19 mouse cellular contexts compared by ENCODE assay signal in the genomic region with DNA sequence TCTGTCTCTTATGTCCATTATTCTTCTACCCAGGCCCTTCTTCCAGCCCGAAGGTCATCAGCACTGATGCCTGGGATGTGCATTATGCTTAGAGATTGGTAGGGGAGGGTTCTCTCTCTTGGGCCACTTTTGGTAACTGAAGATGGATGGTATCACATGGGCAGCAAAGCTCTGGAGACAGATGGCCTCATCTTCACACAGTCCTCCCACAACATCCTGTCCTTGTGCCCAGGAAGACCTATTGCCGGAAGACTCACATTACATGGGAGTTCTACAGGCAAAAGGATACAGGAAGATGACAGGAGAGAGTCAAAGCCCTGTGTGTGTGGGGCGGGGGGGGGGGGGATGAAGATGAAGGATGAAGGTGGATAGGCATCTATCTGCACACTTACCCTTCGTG.
DNase-seq lines count a peak whose midpoint lies in the region; ATAC-seq and TF ChIP-seq lines count a peak whose summit lies in the region.
"Had no signal": no experiment of that assay in that cellular context is flagged by ENCODE, and none has a peak within 500 bp of the region (broad histone marks: within the 10 kb centered on the region; RNA-seq: fewer than 3 reads in every experiment).

No protein-coding gene starts in this region.

- no peak overlapping the region for H3K4me2 ChIP-seq in forebrain, embryonic 15.5 days (replicated peaks)
- H3K4me2 ChIP-seq in kidney, postnatal 0 days (ENCODE audit: low read length), result no peak overlapping the region
- H3K4me2 ChIP-seq: heart, embryonic 12.5 days; heart, embryonic 15.5 days; hindbrain, embryonic 13.5 days; intestine, embryonic 15.5 days had no signal

- TF ChIP-seq CTCF in kidney, postnatal 0 days (IDR thresholded peaks at IDR 0.05; ENCODE audit: low read depth), result no peak

- peak; percentile 58; the same call in 1 of the 2 replicates for ATAC-seq in cerebellum, adult (ENCODE audit: insufficient number of reproducible peaks, low FRiP score, low TSS enrichment)
- no peak for ATAC-seq in forebrain, embryonic 15.5 days (replicated peaks)
- ATAC-seq in kidney, postnatal 0 days (replicated peaks; ENCODE audit: low FRiP score, low read depth), result no peak; the same call in 1 of the 2 replicates
- ATAC-seq: activated CD4-positive, CD25-positive, alpha-beta regulatory T cell, adult 4 months; forebrain, embryonic 14.5 days; hindbrain, embryonic 16.5 days; intestine, embryonic 15.5 days had no signal

- 86% methylated on average over 4 of the region's 4 CpGs for WGBS in forebrain, embryonic 10.5 days
- WGBS in forebrain, embryonic 15.5 days, result 90% methylated on average over 4 of the region's 4 CpGs
- 56% methylated on average over 4 of the region's 4 CpGs for WGBS in kidney, postnatal 0 days

- H3K4me3 ChIP-seq in forebrain, embryonic 10.5 days, result no peak overlapping the region
- H3K4me3 ChIP-seq in forebrain, embryonic 15.5 days, result no peak overlapping the region
- H3K4me3 ChIP-seq in kidney, postnatal 0 days (replicated peaks; ENCODE audit: low read depth, low read length), result no peak overlapping the region
- H3K4me3 ChIP-seq: heart, embryonic 12.5 days; heart, embryonic 15.5 days; hindbrain, embryonic 10.5 days; hindbrain, embryonic 13.5 days; intestine, embryonic 15.5 days had no signal

- peak overlapping the region; percentile 7; the same call in 1 of the 2 replicates for H3K27ac ChIP-seq in forebrain, embryonic 10.5 days
- no peak overlapping the region for H3K27ac ChIP-seq in forebrain, embryonic 15.5 days (replicated peaks)
- no peak overlapping the region for H3K27ac ChIP-seq in kidney, postnatal 0 days
- H3K27ac ChIP-seq: heart, embryonic 15.5 days; hindbrain, embryonic 10.5 days; hindbrain, embryonic 13.5 days; intestine, embryonic 15.5 days had no signal

- peaks cover 24% of the 10 kb centered on the region for H3K4me1 ChIP-seq in forebrain, embryonic 10.5 days
- H3K4me1 ChIP-seq in forebrain, embryonic 15.5 days, result peaks cover 14% of the 10 kb centered on the region; the same call in 1 of the 2 replicates
- no peaks in the 10 kb centered on the region; the same call in 1 of the 2 replicates for H3K4me1 ChIP-seq in kidney, postnatal 0 days (replicated peaks; ENCODE audit: insufficient read depth, low read length)
- H3K4me1 ChIP-seq: heart, embryonic 12.5 days; heart, embryonic 15.5 days; intestine, embryonic 15.5 days had no signal

- H3K36me3 ChIP-seq in forebrain, embryonic 10.5 days (replicated peaks), result no peaks in the 10 kb centered on the region
- H3K36me3 ChIP-seq in forebrain, embryonic 15.5 days, result no peaks in the 10 kb centered on the region
- H3K36me3 ChIP-seq in kidney, postnatal 0 days (ENCODE audit: insufficient read depth, low read length), result no peaks in the 10 kb centered on the region
- H3K36me3 ChIP-seq: heart, embryonic 12.5 days; heart, embryonic 15.5 days; hindbrain, embryonic 10.5 days; hindbrain, embryonic 13.5 days; intestine, embryonic 15.5 days had no signal

- no peaks in the 10 kb centered on the region for H3K27me3 ChIP-seq in forebrain, embryonic 10.5 days (ENCODE audit: poor library complexity, severe bottlenecking)
- H3K27me3 ChIP-seq in forebrain, embryonic 15.5 days, result no peaks in the 10 kb centered on the region
- no peaks in the 10 kb centered on the region for H3K27me3 ChIP-seq in kidney, postnatal 0 days (ENCODE audit: insufficient read depth, low read length)
- H3K27me3 ChIP-seq: heart, embryonic 15.5 days; hindbrain, embryonic 13.5 days; intestine, embryonic 15.5 days had no signal

- H3K9ac ChIP-seq in forebrain, embryonic 15.5 days (replicated peaks), result no peak overlapping the region
- no peak overlapping the region for H3K9ac ChIP-seq in kidney, postnatal 0 days (ENCODE audit: low read depth, low read length)
- H3K9ac ChIP-seq: heart, embryonic 12.5 days; heart, embryonic 15.5 days; hindbrain, embryonic 13.5 days; intestine, embryonic 15.5 days had no signal

- DNase-seq in cerebellum, adult 11 months, result no peak
- no peak for DNase-seq in forebrain, embryonic 10.5 days (ENCODE audit: extremely low spot score, low spot score)
- DNase-seq in kidney, postnatal 0 days (ENCODE audit: low spot score), result peak; percentile 51
- no peak for DNase-seq in kidney, postnatal 10 days
- DNase-seq: adrenal gland, postnatal 25 days; gastrocnemius, postnatal 25 days; heart, adult 18-20 months; heart, postnatal 10 days; heart, postnatal 36 days had no signal

- no peaks in the 10 kb centered on the region for H3K9me3 ChIP-seq in forebrain, embryonic 10.5 days
- no peaks in the 10 kb centered on the region for H3K9me3 ChIP-seq in forebrain, embryonic 15.5 days
- H3K9me3 ChIP-seq in kidney, postnatal 0 days (replicated peaks; ENCODE audit: low read length), result no peaks in the 10 kb centered on the region
- H3K9me3 ChIP-seq: heart, embryonic 12.5 days; heart, embryonic 15.5 days; hindbrain, embryonic 10.5 days; hindbrain, embryonic 13.5 days; intestine, embryonic 15.5 days had no signal
